Mouse (Mus musculus) splenic B cell, adult 2 months (primary cell): ENCODE data around the gene Tppp2.
A peak's percentile ranks its signal among the peaks of the same experiment; 100 is the strongest.

ENCODE experiments used
- DNase-seq: peaks from one replicate; pipeline ENCODE4 v3.0.0-alpha.2; 2011; ENCODE audit warnings: low read depth, low spot score
- H3K27me3 ChIP-seq: 2 replicates; pipeline ENCODE4 v1.6.1; 2012; ENCODE audit warnings: mild to moderate bottlenecking, low read length, moderate library complexity, mixed read lengths; ENCODE audit not compliant: control insufficient read depth, poor library complexity, insufficient read depth, severe bottlenecking
- H3K36me3 ChIP-seq: 2 replicates; pipeline ENCODE4 v1.6.1; 2012; ENCODE audit warnings: mild to moderate bottlenecking, low read length, moderate library complexity, mixed read lengths; ENCODE audit not compliant: control insufficient read depth, poor library complexity, insufficient read depth, severe bottlenecking

Gene Tppp2

DNA sequence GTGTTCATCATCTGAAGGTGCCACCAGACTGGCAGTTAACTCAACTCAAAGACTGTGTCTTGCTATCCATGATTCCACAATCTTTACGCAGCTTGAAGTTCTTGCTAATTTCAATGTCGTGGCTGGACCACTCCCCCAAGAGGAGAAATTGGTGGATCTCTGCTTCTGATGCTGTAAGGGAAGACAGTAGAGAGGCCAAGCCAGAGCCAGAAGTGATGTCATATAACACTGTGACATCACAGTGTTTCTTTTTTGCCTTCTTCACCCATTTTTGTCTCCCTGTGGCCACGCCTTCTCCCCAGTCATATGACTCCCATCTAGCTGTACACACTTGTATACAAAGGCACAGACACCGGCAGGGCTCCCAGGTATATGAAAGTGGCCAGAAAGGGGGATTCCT lies at the start of gene Tppp2:
Tppp2 (plus strand) TSS at position 301 of the 400 bp plus-strand sequence.
- Histone ChIP-seq H3K27me3 (no peaks in the 10 kb centered on the region; the same call in 1 of the 2 replicates), H3K36me3 (no peaks in the 10 kb centered on the region)
- no peak for DNase-seq

GRCm38 (mm10) chr14:51870756-51871155 lies 47.5 kb upstream of the Tppp2 start:
- Histone ChIP-seq H3K36me3 (no peaks in the 10 kb centered on the region), H3K27me3 (no peaks in the 10 kb centered on the region)
- DNase-seq, result no peak

DNA sequence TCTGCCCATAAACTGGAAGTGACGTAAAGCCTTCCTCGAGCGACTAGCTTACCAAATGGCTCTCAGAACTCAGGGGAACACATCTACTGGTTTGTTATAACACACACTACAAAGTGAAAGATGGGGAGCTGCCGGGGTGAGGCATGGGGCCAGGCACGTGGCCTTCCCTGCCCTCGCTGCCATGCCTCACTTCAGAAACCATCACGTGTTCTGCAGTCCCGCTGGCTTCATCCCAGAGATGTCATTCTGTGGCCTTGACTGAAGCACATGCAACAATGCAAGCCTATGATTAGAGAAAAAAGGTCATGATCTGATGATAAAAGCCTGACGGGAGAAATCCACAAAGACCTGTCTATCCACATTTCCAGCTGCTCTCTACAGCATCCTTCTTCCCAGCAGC lies 46.5 kb upstream of the Tppp2 start:
- no peaks in the 10 kb centered on the region for H3K27me3 ChIP-seq
- DNase-seq, result no peak
- H3K36me3 ChIP-seq, result no peaks in the 10 kb centered on the region

- no peaks in the 10 kb centered on the region for H3K27me3 ChIP-seq
- DNase-seq, result no peak
- no peaks in the 10 kb centered on the region for H3K36me3 ChIP-seq
Measured at GRCm38 (mm10) chr14:51877517-51877916, 40.7 kb upstream of the Tppp2 start.

DNA sequence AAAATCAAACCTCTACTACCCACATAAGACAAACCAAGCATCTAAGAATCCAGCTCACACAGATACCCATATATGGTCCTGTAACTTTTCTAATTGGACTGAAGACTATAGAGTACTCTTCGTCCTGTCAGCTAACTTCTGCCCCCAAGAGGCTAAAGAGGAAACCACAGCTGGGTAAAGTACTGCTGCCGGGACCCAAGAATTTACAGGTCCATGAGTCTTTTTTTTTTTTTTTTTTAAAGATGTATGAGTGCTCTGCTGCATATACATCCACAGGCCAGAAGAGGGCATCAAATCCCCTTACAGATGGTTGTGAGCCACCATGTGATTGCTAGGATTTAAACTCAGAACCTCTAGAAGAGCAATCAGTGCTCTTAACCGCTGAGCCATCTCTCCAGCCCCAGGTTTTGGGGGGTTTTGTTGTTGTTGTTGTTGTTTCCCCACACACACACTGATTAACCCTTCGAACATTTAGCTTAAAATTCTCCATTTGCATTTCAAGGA lies 34.6 kb upstream of the Tppp2 start:
- Histone ChIP-seq H3K36me3 (peaks cover 7% of the 10 kb centered on the region; the same call in 1 of the 2 replicates), H3K27me3 (no peaks in the 10 kb centered on the region)
- DNase-seq, result peak; percentile 92

GRCm38 (mm10) chr14:51884031-51884544 lies 34.1 kb upstream of the Tppp2 start:
- H3K27me3 ChIP-seq, result no peaks in the 10 kb centered on the region
- DNase-seq, result no peak
- H3K36me3 ChIP-seq, result peaks cover 7% of the 10 kb centered on the region

DNA sequence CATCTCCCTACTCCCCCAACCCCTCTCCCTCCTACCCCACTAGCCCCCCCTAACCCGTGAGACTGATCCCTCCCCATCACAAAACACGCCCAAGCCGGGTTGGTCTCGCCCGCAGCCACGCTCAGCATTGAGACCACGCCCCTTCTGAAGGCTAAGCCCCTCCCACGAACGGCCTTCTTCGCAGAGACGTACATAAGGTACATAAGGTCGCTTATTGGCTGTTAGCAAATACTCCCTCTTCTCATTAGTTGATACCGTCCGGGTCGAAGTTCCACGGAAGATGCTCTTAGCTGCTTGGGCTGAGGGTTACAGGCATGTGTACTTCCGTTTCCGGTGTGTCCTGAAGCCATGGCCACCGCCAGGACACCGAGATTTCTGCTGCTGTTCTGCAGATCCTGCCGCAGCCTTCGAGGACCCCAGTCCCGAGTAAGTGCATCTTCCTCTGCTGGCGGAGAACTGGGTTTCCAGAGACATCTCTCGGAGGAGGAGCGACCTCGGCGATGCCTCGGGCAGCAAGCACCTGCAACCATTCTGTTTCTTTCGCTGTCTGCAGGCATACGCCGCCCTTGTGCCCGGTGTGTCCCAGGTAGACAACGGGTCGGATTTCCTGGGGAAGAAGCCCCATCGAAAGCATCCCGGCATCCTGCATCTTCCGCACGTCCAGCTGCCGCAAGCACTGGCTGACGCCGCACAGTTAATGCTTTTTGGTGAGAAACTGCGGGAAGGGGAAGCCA lies 33.5 kb upstream of the Tppp2 start, which contains the start of gene Mettl17:
Mettl17 (plus strand) TSS at position 245 of the 734 bp plus-strand sequence.
- no peaks in the 10 kb centered on the region for H3K27me3 ChIP-seq

DNA sequence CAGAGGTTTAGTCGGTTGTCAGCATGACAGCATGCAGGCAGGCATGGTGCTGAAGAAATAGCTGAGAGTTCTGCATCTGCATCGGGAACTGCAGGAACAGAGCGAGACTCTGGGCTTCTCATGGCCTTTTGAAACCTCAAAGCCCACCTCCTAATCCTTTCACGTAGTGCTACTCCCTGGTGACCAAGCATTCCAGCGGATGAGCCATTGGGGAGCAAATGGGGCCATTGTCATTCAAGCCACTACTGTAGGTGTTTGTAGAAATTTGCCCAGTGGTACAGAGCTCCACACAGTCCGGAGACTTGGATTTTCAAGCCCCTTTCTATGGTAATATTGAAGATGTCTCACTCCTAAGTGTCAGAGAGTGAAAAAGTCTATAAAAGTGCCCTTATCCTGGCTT lies 32.2 kb upstream of the Tppp2 start:
- Histone ChIP-seq H3K36me3 (peaks cover 11% of the 10 kb centered on the region), H3K27me3 (no peaks in the 10 kb centered on the region)
- DNase-seq, result no peak

More for the DNA sequence above, 33.5 kb upstream of the Tppp2 start, which contains the start of gene Mettl17:
- DNase-seq, result peak; percentile 99
- H3K36me3 ChIP-seq, result peaks cover 7% of the 10 kb centered on the region

GRCm38 (mm10) chr14:51889833-51890232 lies 28.4 kb upstream of the Tppp2 start:
- peaks cover 13% of the 10 kb centered on the region for H3K36me3 ChIP-seq
- H3K27me3 ChIP-seq, result no peaks in the 10 kb centered on the region
- no peak for DNase-seq

DNA sequence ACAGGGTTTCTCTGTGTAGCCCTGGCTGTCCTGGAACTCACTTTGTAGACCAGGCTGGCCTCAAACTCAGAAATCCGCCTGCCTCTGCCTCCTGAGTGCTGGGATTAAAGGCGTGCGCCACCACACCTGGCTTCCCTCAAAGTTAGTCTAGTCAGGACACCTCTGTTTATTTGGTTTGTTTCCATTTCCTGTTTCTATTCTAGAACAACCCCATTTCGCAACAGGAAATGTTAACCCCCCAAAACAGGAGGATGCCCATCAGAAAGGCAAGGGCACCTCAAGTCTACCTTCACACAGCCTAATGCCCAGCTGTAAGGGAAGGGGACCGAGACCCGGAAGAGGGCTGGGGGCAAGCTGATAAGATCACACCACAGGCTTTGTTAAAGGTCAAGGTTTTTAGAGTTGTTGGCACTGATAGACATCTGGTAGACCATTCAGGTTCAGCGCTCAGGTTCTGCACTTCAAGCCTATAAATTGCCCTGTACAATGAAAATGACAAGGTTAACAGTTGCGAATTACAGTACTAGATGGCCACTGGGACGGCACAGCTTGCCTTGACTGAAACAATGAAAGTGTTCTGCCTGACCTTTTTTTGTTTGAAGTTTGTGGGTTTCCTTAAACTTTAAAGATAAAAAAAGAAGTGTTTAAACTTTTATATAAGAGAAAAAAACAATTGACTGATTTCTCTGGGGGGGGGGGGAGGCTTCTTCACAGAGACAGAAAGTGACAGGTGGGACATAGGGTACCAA lies 25.9 kb upstream of the Tppp2 start, which contains the start of gene Slc39a2:
Slc39a2 (plus strand) TSS at position 699 of the 749 bp plus-strand sequence.
- no peak for DNase-seq
- H3K36me3 ChIP-seq, result peaks cover 9% of the 10 kb centered on the region
- H3K27me3 ChIP-seq, result no peaks in the 10 kb centered on the region

DNA sequence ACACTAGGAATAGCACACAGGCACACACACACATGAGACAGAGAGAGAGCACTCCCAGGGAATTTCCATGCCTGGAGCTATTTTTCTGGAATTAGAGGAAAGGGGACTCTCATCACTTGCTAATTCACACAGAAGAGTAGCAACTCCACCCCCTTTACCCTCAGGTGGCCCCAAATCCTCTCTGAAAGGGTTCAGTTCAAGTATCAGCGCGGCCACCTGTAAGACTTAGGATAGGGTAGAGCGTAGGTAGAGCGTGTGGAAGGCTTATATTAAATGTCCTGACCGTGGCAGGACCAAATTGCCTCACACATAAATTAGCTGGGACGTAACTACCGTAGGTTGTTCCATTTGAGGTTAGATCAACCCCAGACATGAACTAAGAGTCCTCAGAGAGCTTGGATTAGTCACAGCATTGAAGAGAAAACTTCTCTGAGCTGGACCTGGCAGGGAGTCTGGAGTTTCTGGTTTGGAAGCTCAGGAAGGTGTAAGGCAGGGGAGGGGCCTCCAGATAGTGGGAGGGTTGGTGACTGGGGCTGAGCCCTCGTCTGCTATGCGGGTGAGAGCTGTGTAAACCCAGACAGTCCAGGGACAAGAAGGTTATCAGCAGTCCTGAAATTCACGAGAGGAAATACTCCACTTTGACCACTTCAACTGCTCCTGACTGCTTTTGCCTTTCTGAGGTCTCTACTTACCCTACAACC lies 25.0 kb upstream of the Tppp2 start:
- H3K27me3 ChIP-seq, result no peaks in the 10 kb centered on the region
- no peak for DNase-seq
- peaks cover 6% of the 10 kb centered on the region for H3K36me3 ChIP-seq

- Histone ChIP-seq H3K27me3 (no peaks in the 10 kb centered on the region), H3K36me3 (peaks cover 6% of the 10 kb centered on the region)
- DNase-seq, result no peak
Measured at GRCm38 (mm10) chr14:51893809-51894208, 24.4 kb upstream of the Tppp2 start.

GRCm38 (mm10) chr14:51895071-51895470 lies 23.2 kb upstream of the Tppp2 start:
- H3K27me3 ChIP-seq, result no peaks in the 10 kb centered on the region
- H3K36me3 ChIP-seq, result peaks cover 6% of the 10 kb centered on the region
- DNase-seq, result no peak

DNA sequence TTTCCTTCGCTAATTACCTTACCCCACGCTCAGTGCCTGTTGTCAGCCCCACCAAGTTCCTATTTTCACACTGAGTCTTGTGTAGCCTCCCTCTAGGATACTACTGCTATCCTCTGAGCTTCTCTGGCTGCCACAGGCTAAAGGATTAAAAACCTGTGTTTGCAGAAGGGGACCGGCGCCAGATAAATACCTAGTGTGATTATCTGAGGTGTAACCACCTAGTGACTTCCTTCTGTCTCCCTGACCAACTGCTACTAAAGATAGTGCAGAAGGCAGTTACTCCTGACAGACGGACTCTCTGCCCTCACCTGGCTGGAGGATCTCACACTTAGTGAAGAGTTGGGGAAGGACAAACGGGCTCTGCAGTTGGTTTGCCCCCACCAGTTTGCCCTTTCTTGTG lies 22.2 kb upstream of the Tppp2 start:
- H3K27me3 ChIP-seq, result no peaks in the 10 kb centered on the region
- no peak for DNase-seq
- H3K36me3 ChIP-seq, result peaks cover 2% of the 10 kb centered on the region; the same call in 1 of the 2 replicates
